Mouse (Mus musculus): Measurements from ENCODE around the gene Pnliprp2.

The Pnliprp2 gene

GRCm38 (mm10) chr19:58759423-58759822, at the start of gene Pnliprp2:
TSS of gene Pnliprp2 (plus strand) at chr19:58759719.
- DNase-seq (ENCODE audit: low spot score in 2 of 2) = no peak

- no peak for DNase-seq (ENCODE audit: low spot score in 2 of 2)
Observed at GRCm38 (mm10) chr19:58717925-58718324, 41.6 kb upstream of the Pnliprp2 start.

GRCm38 (mm10) chr19:58720439-58720838, 39.1 kb upstream of the Pnliprp2 start:
- no peak for DNase-seq (ENCODE audit: low spot score in 2 of 2)

GRCm38 (mm10) chr19:58726551-58726950, 33.0 kb upstream of the Pnliprp2 start:
- DNase-seq (ENCODE audit: low spot score in 2 of 2) = no peak

- DNase-seq (ENCODE audit: low spot score in 2 of 2) = no peak
Observed at GRCm38 (mm10) chr19:58727756-58728155, 31.8 kb upstream of the Pnliprp2 start.

GRCm38 (mm10) chr19:58728445-58729031, 31.0 kb upstream of the Pnliprp2 start, which contains the start of gene Pnliprp1:
TSS of gene Pnliprp1 (plus strand) at chr19:58728887.
- DNase-seq (ENCODE audit: low spot score in 2 of 2) = no peak

GRCm38 (mm10) chr19:58733216-58733615, 26.3 kb upstream of the Pnliprp2 start:
- no peak for DNase-seq (ENCODE audit: low spot score in 2 of 2)

GRCm38 (mm10) chr19:58738111-58738510, 21.4 kb upstream of the Pnliprp2 start:
- DNase-seq (ENCODE audit: low spot score in 2 of 2) = no peak

GRCm38 (mm10) chr19:58741036-58741435, 18.5 kb upstream of the Pnliprp2 start:
- DNase-seq (ENCODE audit: low spot score in 2 of 2) = no peak

GRCm38 (mm10) chr19:58742711-58743110, 16.8 kb upstream of the Pnliprp2 start:
- no peak for DNase-seq (ENCODE audit: low spot score in 2 of 2)

- DNase-seq (ENCODE audit: low spot score in 2 of 2) = no peak
Observed at GRCm38 (mm10) chr19:58743736-58744135, 15.8 kb upstream of the Pnliprp2 start.

- DNase-seq (ENCODE audit: low spot score in 2 of 2) = no peak
Observed at GRCm38 (mm10) chr19:58747498-58748000, 12.0 kb upstream of the Pnliprp2 start.

GRCm38 (mm10) chr19:58750822-58751221, 8.7 kb upstream of the Pnliprp2 start:
- DNase-seq (ENCODE audit: low spot score in 2 of 2) = no peak

GRCm38 (mm10) chr19:58751504-58751903, 8.0 kb upstream of the Pnliprp2 start:
- no peak for DNase-seq (ENCODE audit: low spot score in 2 of 2)

GRCm38 (mm10) chr19:58758871-58759270, 648 bp upstream of the Pnliprp2 start:
- no peak for DNase-seq (ENCODE audit: low spot score in 2 of 2)

GRCm38 (mm10) chr19:58762316-58762715, 2.8 kb downstream of the Pnliprp2 start:
- DNase-seq (ENCODE audit: low spot score in 2 of 2) = no peak

GRCm38 (mm10) chr19:58762848-58763541, 3.5 kb downstream of the Pnliprp2 start:
- no peak for DNase-seq (ENCODE audit: low spot score in 2 of 2)

- DNase-seq (ENCODE audit: low spot score in 2 of 2) = no peak
Observed at GRCm38 (mm10) chr19:58767329-58767728, 7.8 kb downstream of the Pnliprp2 start.

GRCm38 (mm10) chr19:58776461-58776860, 16.9 kb downstream of the Pnliprp2 start:
- DNase-seq (ENCODE audit: low spot score in 2 of 2) = no peak

- DNase-seq (ENCODE audit: low spot score in 2 of 2) = no peak
Observed at GRCm38 (mm10) chr19:58781566-58781965, 22.0 kb downstream of the Pnliprp2 start.

GRCm38 (mm10) chr19:58783938-58784337, 24.4 kb downstream of the Pnliprp2 start:
- DNase-seq (ENCODE audit: low spot score in 2 of 2) = no peak

- no peak for DNase-seq (ENCODE audit: low spot score in 2 of 2)
Observed at GRCm38 (mm10) chr19:58789194-58789593, 29.7 kb downstream of the Pnliprp2 start.

GRCm38 (mm10) chr19:58794284-58794683, 34.8 kb downstream of the Pnliprp2 start, which contains the start of gene 1700019N19Rik:
TSS of gene 1700019N19Rik (minus strand) at chr19:58794461.
- no peak for DNase-seq (ENCODE audit: low spot score in 2 of 2)

Data from thymus, postnatal 10 days (tissue).